Mouse (Mus musculus) thymus, adult 18-20 months (tissue): ENCODE data around the gene Isoc2a.

Experiments
- DNase-seq, 2 experiments: peaks; one replicate each; pipeline ENCODE4 v3.0.0; 2022; ENCODE audit warnings: mixed read lengths in 2 of 2

Isoc2a gene

DNA sequence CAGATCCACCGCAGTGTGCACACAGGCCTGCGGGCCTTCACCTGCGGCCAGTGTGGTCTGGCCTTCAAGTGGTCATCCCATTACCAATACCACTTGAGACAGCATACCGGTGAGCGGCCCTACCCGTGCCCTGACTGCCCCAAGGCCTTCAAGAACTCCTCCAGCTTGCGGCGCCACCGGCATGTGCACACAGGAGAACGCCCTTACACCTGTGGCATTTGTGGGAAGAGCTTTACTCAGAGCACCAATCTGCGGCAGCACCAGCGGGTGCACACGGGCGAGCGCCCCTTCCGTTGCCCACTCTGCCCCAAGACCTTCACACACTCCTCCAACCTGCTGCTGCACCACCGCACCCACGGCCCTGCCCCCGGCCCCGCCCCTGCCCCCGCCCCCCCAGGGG is 42.1 kb downstream of the Isoc2a start:
- DNase-seq: no peak

DNA sequence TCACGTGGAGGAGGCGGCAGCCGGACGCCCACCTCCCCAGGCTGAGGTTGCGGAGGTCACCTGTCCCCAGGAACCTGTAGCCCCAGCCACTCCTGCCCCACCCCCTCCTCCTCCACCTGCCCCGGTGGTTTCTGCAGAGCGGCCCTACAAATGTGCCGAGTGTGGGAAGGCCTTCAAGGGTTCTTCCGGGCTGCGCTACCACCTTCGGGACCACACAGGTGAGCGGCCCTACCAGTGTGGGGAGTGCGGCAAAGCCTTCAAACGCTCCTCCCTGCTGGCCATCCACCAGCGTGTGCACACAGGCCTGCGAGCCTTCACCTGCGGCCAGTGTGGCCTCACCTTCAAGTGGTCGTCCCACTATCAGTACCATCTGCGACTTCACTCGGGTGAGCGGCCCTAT is 43.0 kb downstream of the Isoc2a start:
- DNase-seq: no peak

DNA sequence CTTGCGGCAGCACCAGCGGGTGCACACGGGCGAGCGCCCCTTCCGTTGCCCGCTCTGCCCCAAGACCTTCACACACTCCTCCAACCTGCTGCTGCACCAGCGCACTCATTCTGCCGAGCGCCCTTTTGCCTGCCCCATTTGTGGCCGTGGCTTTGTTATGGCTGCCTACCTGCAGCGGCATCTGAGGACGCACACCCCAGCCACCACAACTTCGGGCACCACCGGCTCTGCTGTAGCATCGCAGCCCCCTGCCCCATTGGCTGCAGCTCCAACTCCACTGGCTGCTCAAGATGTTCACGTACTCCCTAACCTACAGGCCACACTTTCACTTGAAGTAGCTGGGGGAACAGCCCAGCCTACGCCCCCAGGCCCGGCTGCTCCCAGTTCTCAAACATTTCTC is 43.5 kb downstream of the Isoc2a start:
- DNase-seq: no peak

DNA sequence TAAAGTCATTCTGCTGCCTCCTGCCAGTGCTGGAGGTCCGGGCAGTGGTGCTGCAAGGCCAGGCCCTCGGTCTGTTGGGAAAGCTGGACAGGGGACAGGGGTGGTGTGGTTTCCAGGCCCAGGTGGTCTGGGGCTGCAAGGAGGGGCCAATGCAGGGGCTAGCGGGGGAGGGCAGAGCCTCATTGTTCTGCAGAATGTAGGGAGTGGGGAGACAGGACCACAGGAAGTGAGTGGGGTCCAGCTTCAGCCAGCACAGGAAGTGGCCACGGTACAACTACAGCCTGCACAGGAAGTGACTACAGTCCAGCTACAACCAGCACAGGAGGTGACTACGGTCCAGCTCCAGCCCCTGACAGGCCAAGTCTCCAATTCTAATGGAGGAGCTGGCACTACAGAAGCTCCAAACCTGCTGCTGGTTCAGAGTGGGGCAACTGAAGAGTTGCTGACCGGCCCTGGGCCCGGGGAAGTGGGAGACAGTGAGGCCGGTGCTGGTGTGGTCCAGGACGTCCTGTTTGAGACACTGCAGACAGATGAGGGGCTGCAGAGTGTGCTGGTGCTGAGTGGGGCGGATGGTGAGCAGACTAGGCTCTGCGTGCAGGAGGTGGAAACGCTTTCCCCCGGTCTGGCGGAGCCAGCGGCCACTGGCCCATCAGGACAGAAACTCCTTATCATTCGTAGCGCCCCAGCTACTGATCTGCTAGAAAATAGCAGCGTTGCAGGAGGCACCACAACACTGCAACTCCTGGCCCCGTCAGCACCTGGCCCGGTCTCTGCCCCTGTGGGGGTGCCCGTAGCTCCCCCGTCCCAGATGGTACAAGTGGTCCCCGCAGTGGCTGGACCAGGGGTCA is 44.2 kb downstream of the Isoc2a start:
- DNase-seq: no peak

DNA sequence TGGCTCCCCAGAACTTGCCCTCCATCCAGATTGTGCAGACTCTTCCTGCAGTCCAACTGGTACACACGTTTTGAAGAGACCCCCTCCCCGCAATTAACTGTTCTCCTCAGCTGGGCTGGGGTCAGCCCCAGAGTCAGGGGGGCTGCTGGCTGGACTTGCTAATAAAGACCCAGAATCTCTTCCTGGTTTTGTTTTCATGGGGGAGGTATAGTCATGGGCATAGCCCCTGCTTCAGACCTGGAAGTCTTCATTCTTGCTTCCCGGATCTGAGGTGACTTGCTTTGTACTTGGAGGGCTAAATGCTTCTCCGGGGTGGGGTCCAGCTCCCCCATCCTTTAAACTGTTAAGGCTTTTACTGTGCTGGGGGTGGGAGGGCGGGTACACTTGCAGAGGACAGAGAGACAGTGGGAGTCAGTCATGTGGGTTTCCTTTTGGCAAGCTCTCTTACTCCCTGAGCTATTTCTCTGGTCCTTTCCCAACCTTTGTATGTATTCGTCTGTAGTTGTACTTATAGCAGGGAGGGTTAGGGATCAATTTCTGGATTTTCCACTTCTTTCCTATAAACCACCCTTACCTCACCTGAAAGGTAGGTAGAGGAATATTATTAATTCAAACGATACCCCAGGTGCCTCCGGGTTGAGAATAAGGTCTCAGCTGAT is 45.0 kb downstream of the Isoc2a start, which contains the start of gene Nat14:
Gene Nat14 (plus strand): TSS at position 205 of the 659 bp plus-strand sequence.
- DNase-seq: no peak

DNA sequence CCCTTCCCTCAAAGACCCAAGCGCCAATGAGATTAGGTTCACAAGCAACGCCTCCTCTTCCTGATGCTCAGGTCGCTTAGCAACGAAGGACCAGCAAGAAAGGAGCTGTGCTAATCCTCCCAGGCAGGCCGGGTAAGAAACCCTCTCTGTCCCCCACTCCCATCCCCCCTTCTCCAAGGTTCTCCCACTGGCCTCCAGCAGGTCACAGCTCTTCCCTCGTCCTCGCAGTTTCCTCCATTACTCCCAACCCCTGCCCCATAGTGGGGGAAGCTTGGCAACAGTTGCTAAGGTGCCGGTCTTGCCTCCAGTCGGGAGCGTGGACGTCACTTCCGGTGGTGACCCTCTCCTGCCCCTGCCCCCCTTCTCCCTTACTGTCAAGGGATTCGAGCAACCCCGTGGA is 45.6 kb downstream of the Isoc2a start:
- DNase-seq: no peak

DNA sequence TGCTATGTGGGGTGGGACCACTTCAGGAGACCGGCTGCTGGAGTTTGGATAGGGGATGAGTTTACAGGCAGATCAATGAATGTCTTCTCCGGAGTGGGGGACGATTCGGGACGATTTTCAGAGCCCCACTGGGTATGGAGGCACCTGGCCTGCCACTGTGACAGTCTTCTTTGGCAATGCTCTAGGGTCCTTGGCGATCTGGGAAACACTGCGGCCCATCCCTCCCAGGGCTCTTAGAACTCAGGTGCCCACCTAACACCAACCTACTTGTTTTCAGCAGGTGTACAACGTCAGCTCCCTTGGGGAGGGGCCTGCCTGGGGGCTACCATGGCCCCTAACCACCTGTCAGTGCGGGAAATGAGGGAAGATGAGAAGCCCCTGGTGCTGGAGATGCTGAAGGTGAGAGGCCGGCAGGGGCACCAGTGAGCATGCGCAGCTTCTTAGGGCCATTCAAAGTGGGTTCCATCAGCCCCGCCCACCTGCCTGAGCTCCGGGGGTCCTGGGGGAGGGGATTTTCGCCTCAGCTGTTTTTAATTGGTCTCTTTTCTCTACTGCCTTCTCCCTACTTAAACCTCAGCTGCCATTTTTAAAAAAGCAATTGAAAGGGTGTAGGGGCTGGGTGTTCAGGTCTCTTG is 46.1 kb downstream of the Isoc2a start:
- DNase-seq: no peak

DNA sequence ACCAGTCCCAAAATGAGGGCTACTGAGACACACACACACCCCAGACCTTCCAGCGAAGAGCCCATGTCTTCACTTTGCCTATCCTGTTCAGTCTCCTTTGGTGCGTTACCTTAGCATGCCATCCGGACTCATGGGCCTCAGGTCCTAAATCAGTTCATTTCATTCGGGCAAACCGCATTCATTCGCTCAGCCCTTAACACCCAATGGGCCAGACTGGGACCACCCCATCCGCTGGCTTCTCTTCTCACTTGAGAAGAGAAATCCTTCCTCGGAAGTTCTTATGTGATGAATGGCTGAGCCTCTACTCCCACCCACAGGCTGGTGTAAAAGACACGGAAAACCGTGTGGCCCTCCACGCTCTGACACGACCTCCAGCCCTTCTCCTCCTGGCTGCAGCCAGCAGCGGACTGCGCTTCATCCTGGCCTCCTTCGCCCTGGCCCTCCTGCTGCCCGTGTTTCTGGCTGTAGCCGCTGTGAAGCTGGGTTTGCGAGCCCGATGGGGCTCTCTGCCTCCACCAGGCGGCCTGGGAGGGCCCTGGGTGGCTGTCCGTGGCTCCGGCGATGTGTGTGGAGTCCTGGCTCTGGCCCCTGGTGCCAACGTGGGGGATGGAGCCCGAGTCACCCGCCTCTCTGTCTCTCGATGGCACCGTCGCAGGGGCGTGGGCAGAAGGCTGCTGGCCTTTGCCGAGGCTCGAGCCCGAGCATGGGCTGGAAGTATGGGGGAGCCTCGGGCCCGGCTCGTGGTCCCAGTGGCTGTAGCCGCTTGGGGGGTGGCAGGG is 46.8 kb downstream of the Isoc2a start:
- DNase-seq: no peak

DNA sequence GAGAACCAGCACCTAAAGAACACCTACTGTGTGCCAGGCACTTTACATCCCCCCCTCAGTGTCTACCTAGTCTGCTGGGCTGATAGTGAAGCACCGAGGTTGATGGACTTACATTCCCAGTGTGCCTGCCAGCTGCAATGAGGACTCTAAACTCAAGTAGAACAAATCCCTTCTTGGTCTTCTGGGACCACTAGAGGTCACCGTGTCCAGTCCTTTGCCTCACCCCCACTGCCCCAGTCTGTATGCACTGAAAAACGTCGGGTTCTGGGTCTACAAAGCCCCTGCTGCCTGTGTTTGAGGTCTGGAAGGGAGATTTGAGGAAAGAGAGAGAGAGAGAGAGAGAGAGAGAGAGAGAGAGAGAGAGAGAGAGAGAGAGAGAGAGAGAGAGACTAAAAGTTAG is 47.5 kb downstream of the Isoc2a start:
- DNase-seq: no peak

DNA sequence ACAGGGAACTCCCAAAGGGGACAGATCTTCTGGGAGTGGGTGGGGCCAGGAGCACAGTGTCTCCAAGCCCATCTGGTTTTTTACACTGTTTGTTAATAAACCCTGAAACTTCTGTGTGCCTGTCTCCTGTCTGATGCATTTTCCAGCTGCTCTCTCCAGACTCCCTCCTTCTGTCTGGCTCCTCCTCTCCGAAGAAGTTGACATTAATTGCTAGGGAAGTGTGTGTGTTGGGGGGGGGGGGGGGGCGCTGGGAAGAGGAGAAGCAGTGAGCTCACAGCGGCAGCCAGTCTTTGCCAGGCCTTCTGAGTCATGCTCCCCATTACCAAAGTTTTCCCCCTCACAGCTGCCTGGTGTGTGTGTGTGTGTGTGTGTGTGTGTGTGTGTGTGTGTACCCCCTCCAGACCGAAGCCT is 47.9 kb downstream of the Isoc2a start:
- no peak for DNase-seq

DNA sequence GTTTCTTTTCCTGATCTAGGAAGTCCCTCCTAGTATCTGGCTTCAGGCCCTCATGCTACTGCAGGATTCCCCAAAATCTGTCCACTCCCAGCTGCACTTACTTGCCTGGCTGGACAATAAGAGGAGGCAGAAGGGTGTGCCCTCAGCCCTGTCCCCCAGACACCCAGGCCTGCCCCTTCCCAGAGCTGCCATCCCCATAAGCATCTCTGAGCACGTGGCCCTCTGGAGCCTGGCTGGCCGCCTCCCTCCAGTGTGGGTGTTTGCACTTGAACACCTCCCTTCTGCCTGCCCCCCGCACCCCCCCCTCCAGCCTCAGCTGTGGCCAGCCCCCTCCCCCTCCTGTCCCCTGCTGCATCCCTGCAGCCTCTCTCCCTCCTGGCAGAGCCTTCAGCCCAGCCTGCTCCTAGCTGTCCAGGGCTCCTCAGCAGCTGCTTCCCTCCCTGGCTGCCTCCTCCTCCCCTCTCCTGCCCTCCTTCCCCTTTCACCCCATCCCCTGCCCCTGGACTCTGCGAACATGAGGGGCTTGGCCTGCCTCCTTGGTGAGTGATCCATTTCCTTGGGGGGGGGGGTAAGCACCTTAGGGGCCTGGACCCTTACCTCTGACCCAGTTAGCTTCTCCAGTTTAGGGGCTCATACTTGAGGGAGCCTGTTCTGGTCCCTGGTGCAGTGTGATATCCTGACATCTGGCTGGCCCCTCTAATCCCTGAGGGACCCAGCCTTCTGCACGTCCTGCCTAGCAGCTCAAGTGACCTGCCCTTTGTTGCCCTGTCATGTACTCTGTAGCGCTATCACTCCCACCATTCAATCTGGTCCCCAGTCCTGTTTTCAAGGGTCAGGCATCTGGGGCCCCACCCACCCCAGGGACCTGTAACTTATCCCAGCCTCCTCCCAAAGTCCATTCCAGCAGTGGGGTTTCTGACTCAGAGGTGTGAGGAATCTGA is 48.8 kb downstream of the Isoc2a start, which contains the start of gene Ssc5d:
Gene Ssc5d (plus strand): TSS at position 345 of the 941 bp plus-strand sequence.
- DNase-seq: no peak

DNA sequence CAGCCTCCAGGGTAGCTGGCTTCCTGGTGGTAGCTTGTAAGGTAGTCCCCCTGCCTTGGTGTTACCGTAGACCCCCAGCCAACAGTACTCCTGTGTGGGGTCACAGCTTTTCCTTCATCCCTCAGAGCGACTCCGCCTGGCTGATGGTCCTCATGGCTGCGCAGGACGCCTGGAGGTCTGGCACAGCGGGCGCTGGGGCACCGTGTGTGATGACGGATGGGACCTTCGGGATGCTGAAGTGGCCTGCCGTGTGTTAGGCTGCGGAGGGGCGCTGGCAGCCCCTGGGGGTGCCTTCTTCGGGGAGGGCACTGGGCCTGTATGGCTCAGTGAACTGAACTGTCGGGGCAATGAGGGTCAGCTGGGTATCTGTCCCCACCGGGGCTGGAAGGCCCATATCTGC is 49.9 kb downstream of the Isoc2a start:
- no peak for DNase-seq

DNA sequence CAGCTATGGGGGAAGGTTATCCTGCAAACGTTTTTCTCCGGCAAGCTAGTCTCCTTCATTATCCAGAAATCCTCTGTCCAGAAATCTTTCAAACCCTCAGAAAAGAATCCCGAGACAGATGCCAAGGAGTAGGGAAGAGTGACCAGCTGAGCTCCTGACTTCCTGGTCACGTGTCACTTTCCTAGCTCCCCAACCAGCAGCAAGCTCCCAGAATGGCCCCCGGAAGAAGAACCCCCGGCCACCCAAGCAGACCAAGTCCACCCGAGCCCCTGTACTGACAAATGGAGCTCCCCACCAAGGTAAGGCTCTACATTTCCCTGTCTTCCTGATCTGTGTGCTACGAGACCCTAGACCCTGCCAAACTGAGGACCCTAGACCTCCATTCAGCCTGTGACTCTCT is 50.8 kb downstream of the Isoc2a start:
- no peak for DNase-seq

DNA sequence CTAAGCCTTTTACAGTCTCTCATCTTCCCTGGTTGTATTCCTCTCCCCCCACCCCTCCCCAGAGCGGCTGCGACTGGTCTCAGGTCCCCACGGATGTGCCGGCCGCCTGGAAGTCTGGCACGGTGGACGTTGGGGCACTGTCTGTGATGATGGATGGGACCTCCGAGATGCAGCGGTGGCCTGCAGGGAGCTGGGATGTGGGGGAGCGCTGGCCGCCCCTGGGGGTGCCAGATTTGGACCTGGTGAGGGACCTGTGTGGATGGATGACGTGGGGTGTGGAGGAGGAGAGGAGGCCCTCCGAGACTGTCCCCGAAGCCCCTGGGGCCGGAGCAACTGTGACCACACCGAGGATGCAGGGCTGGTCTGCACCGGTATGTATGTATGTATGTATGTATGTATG is 51.4 kb downstream of the Isoc2a start:
- DNase-seq: no peak

DNA sequence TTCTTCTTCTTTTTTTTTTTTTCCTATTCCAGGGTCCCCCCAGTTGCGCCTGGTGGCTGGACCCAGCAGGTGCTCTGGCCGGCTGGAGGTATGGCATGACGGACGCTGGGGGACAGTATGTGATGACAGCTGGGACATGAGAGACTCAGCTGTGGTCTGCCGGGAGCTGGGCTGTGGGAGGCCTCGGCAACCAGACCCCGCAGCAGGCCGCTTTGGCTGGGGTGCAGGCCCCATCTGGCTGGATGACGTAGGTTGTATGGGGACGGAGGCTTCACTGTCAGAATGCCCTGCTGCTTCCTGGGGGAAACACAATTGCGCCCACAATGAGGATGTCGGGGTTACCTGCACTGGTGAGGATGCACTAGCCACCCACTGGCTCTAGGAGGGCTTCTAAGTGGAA is 56.1 kb downstream of the Isoc2a start:
- DNase-seq: no peak

DNA sequence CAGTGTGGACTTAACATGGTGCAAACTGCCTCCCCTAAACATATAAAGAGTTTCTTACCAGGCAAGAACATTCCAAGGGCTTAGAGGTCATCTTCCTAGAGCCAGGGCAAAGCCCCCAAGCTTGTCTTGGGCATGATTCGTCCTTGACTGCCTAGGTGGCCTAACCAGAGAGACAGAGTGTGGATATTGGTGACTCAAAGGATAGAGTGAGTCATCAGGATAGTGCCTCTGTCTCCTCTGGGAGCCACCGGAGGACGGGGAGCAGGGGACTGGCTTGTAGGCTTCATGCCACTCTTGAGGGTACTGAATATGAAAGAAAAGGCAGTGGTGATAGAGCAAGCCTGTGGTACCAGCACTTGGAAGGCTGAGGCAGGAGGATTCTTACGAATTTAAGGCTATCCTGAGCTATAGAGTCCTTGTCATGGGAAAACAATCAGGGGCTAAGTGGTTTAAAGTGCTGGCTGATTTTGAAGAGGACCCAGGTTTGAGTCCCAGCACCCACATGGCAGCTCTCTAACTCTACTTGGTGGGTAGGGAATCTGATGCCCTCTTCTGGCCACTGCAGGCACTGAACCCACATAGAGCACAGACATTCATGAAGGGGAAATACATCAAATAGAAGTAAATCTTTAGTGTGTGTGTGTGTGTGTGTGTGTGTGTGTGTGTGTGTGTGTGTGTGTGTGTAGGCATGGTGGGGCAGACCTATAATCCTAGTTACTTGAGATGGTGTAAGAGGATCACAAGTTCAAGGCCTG is 57.4 kb downstream of the Isoc2a start:
- DNase-seq: no peak

DNA sequence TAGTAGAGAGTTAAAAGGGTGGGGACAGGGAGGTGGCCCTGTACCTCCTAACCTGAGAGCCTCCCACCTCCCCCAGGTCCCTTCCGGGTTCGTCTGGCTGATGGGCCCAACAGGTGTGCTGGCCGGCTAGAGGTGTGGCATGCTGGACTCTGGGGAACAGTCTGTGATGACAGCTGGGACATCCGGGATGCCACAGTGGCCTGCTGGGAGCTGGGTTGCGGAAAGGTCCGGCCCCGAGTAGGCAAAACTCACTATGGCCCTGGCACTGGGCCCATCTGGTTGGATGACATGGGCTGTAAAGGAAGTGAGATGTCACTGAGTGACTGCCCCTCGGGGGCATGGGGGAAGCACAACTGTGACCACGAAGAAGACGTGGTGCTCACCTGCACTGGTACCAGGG is 59.9 kb downstream of the Isoc2a start:
- no peak for DNase-seq

DNA sequence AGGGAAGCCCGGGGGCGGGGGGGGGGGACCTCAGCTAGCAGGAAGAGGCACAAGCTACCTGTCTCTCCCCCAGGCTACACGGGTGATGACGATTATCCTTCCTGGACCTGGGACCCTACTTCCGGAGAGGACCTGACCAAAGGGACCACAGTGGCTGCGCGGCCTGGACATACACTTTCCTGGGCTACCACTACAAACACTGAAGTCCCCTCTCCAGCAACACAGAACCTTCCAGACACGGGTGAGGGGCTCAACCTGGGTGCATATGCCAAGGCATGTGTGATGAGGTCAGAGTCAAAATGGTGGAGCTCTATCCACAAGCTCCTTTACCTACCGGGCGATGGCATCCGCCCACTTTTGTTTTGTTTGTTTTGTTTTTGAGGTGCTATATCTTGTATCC is 60.4 kb downstream of the Isoc2a start:
- no peak for DNase-seq

DNA sequence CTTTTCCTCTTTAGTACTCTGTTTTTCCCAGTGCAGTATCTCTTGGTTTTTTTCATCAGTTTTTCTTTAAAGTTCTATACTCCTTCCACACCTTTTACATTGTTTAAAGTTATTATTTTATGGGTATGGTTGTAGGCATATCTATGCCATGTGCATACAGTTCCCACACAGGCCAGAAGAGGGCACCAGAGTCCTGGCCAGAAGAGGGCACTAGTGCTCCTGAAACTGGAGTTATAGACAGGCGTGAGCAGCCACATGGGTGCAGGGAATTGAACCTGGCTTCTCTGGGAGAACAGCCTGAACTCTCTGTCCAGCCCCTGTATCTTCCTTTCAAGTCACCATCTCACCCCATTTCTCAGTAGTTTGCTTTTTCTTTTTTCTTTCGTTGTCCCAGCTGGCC is 61.5 kb downstream of the Isoc2a start:
- DNase-seq: peak in 1 of 2 experiments; percentile 43

DNA sequence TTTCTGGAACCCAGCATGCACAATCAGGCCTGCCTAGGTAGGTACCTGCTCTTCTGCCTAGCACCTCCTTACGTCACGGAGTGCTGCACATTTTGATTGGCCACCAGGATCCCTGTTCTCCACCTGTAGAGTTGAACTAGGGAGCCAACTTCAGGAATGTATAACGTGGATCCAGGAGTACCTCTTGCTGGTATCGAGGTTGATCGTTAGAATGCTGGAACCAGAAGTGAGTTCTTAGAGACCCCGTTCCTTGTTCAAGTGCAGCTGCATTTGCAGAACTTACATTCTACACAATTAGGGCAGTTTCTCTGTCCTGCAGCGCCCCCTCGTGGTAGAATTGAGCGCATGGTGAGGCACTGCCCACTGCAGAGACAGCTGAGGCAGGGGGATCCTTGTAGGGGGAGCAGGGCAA is 63.1 kb downstream of the Isoc2a start:
- peak; percentile 64 to 66 for DNase-seq

DNA sequence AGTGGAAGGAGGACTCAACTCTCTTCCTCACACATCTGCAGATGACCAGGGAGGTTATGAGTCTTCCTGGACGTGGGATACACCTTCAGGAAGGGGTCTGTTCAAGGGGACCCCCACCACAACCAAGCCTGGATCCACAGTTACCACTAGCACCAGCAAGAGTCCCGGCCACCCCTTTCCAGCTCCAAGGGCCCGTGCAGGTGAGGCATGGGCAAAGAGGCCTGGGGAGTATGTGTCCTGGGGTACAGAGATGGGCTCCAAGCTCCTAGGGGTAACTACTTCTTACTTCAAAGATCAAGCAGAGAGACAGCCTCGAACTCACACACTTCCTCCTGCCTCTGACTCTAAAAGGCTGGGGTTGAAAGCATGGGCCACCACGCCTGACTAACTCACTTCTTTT is 65.7 kb downstream of the Isoc2a start:
- no peak for DNase-seq
